Mouse (Mus musculus): ENCODE data around the gene Ppat. TPM values are rescaled to one million over a fixed set of nuclear protein-coding genes. Genes with fewer than 3 reads are reported as not detected.

The Ppat gene
- 21.4 TPM for total RNA-seq (2023)

DNA sequence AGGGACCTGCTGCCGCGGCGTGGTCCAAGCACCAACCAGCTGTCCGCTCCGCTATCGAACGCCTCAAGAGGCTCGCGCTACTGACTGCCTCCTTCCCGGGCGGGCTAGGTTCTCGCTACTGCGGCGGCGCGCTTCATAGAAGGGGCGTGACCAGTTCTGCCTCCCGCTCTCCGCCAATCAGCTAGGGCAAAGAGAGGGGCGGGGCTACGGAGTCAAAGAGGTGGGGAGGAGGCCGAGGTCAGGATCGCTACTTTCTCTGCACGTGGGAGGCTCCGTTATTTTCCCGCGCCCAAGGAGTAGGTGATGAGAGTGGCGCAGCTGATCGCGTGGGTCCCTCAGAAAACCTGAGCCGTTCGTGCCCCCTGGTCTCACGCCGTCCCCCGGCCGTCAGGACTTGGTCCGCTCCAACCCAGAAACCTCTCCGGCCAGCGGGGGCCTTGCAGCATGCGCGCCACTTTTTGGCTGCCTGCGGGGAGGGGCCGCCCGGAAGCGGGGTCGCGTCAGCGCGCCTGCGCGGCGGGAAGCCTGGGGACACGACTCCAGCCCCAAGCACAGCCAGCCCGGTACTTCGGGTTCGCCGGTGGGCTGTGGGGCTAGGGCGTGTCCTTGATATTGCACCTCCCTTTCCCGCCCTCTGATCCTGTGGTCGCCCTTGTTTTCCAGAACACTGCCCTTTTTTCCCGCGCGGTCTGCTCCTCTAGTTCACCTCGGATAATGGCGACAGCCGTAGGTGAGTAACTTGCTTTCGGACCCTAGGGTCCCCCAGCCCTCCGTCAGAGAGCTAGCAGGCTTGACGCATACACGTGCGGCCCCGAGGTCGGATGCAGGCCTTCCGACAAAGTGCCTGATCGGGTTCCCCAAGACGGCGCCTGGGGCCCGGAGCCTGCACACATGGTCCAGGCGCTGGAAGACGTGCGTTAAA, at the start of gene Ppat, which contains the start of gene Paics:
TSS of gene Ppat (minus strand) at position 473 of the 922 bp plus-strand sequence.
TSS of gene Paics (plus strand) at position 202 of the 922 bp plus-strand sequence.

DNA sequence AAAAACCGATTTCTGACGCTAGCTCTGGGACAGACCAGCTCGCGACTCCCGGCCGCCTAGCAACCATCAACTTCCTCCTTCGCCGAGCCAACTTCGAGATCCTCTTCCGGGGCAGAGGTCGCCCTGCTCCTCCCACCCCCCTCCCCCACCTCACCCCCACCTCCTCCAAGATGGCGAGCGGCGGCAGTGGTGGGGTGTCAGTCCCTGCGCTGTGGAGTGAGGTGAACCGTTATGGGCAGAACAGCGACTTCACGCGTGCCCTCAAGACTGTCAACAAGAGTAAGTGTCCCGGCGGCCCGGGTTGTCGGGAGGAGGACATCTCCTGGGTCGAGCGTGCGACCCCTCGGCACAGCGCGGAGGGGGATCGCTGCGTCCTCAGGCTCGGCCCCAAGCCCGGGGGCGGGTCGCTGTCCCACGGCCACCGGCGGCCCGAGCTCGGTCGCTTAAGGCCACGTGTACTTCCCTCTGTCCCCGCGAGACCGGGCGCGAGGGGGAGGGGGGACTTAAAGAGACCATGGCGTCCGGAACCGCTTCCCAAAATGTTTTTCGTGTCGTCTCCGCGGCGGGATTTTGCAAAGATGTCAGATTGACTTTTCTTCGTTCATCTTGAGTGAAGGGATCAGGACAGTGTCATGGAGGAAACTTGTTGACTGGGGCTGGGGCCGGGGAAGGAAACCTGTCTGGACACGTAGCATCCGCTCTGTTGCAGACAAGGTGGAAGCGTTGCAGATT, 23.3 kb upstream of the Ppat start, which contains the start of gene Srp72:
TSS of gene Srp72 (plus strand) at position 130 of the 732 bp plus-strand sequence.

DNA sequence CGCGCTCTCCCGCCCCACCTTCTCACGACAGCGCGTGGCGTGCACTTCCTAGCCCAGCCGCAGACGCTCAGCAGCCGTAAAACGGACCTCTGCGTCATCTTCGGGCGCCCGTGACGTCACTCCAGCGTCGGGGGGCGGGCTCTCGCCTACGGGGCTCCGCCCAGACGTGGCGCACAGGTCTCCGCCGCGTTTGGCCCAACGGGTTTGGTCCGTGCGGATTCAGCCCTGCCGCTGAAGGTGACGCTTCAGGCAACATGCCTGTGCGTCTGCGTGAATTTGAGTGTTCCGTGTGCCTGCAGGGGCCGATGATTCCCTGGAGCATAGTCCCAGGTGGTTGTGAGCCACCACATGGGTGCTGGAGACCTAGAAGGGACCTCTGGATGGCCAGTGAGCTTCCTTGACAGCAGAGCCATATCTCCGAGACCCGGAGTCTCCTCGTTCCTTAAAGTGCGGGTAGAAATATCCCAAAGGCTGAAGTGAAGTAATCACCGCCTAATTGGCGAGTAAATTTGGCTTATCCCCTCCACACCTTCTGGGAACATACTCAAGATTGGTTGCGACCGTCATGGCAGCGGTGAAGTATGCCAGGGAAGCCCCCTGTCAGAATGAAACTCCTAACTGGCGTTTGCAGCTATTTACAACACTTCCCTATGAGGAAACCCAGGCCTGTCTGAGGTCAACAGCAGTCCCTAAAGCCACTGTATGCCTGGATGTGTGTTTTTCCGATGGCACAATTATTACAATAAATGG, 45.8 kb downstream of the Ppat start, which contains the start of gene Aasdh:
TSS of gene Aasdh (minus strand) at position 110 of the 750 bp plus-strand sequence.

Other genes starting within 250 kb of the Ppat start
- gene Aasdh, start 46.1 kb downstream of the Ppat start, total RNA-seq (2023), result 24.4 TPM
- gene Paics, start 271 bp downstream of the Ppat start, total RNA-seq (2023), result 65.1 TPM
- 188 TPM for gene Srp72, start 23.1 kb upstream of the Ppat start, total RNA-seq (2023)
- not detected for gene Arl9, start 52.5 kb upstream of the Ppat start, total RNA-seq (2023)
- gene Thegl, start 64.4 kb upstream of the Ppat start, total RNA-seq (2023), result not detected
- 12.5 TPM for gene Hopx, start 163.5 kb upstream of the Ppat start, total RNA-seq (2023)